Mouse (Mus musculus): ENCODE measurements around the gene Caly.

Gene Caly

GRCm38 (mm10) chr7:140037171-140037555, 45.2 kb downstream of the Caly start:
- DNase-seq (ENCODE audit: low read depth, low spot score) = no peak

GRCm38 (mm10) chr7:140036281-140037170, 45.8 kb downstream of the Caly start, which contains the start of the genes Zfp511 and Tubgcp2:
TSS of gene Zfp511 (plus strand) at chr7:140036391.
TSS of gene Tubgcp2 (minus strand) at chr7:140036669.
- peak; percentile 97 for DNase-seq (ENCODE audit: low read depth, low spot score)

- DNase-seq (ENCODE audit: low read depth, low spot score) = no peak
Observed at GRCm38 (mm10) chr7:140035456-140035855, 46.9 kb downstream of the Caly start.

GRCm38 (mm10) chr7:140033386-140033785, 49.0 kb downstream of the Caly start:
- no peak for DNase-seq (ENCODE audit: low read depth, low spot score)

GRCm38 (mm10) chr7:140032366-140032765, 50.0 kb downstream of the Caly start:
- DNase-seq (ENCODE audit: low read depth, low spot score) = no peak

GRCm38 (mm10) chr7:140031771-140032170, 50.6 kb downstream of the Caly start:
- DNase-seq (ENCODE audit: low read depth, low spot score) = no peak
